Comparison of ENCODE assay signal across 11 mouse cellular contexts in the genomic region with DNA sequence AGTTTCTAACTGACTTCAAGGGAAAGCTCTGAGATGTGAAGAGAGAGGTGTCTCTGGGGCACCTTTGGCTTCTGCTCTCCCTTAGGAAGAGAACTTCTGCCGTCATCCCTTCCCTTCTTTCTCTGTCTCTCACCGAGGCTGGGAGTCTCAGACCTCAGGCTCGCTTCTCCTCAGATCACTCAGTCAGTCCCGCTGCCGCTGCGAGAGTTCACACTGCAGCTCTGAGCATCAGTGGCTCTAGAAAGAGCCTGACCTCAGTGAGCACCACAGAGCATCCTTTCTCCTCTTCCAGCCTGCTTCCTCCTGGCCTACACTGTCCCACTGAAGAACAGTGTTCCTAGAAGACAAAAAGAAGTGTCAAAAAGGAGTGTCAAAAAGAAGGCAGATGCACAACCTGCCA.
DNase-seq lines count a peak whose midpoint lies in the region; ATAC-seq lines count a peak whose summit lies in the region.
"Had no signal": no experiment of that assay in that cellular context is flagged by ENCODE, and none has a peak within 500 bp of the region (broad histone marks: within the 10 kb centered on the region; RNA-seq: fewer than 3 reads in every experiment).

No protein-coding gene starts in this region.

- DNase-seq in kidney, adult 9 months: no peak
- no peak for DNase-seq in left cerebral cortex, postnatal 25 days (ENCODE audit: low spot score in 2 of 2)
- no peak for DNase-seq in urinary bladder, adult 2 months (ENCODE audit: low spot score)
- DNase-seq in kidney, adult 18-20 months: no peak
- DNase-seq: adrenal gland, postnatal 10 days had no signal

- intact Hi-C loops in left cerebral cortex, postnatal 25 days (cut with DNase I): no loop called here

- H3K4me3 ChIP-seq in kidney, embryonic 16.5 days (ENCODE audit: low read length): no peak overlapping the region
- peak overlapping the region; percentile 13; the same call in 1 of the 2 replicates for H3K4me3 ChIP-seq in forebrain, embryonic 12.5 days (replicated peaks)
- no peak overlapping the region for H3K4me3 ChIP-seq in hindbrain, embryonic 16.5 days (ENCODE audit: low read length)
- H3K4me3 ChIP-seq in neural tube, embryonic 12.5 days: 0 out of 2 replicates have a peak overlapping the region, but pooled peaks have one; percentile 3
- H3K4me3 ChIP-seq: heart, adult 2 months had no signal

- peaks cover 14% of the 10 kb centered on the region; the same call in 1 of the 2 replicates for H3K4me1 ChIP-seq in kidney, embryonic 16.5 days (ENCODE audit: insufficient read depth, low read length)
- H3K4me1 ChIP-seq in forebrain, embryonic 12.5 days: peaks cover 47% of the 10 kb centered on the region
- peaks cover 19% of the 10 kb centered on the region for H3K4me1 ChIP-seq in hindbrain, embryonic 16.5 days (ENCODE audit: control insufficient read depth, insufficient read depth, low read depth, low read length)
- H3K4me1 ChIP-seq in neural tube, embryonic 12.5 days: peaks cover 27% of the 10 kb centered on the region

- no peak overlapping the region for H3K9ac ChIP-seq in kidney, embryonic 16.5 days (replicated peaks; ENCODE audit: low read length)
- H3K9ac ChIP-seq in forebrain, embryonic 12.5 days: peak overlapping the region; percentile 40
- H3K9ac ChIP-seq in hindbrain, embryonic 16.5 days (ENCODE audit: low read depth, low read length): no peak overlapping the region
- 0 out of 2 replicates have a peak overlapping the region, but pooled peaks have one; percentile 13 for H3K9ac ChIP-seq in neural tube, embryonic 12.5 days
- H3K9ac ChIP-seq: liver, embryonic 14.5 days had no signal

- no peak overlapping the region for H3K27ac ChIP-seq in kidney, embryonic 16.5 days (ENCODE audit: low read length)
- peak overlapping the region; percentile 94 for H3K27ac ChIP-seq in forebrain, embryonic 12.5 days
- H3K27ac ChIP-seq in hindbrain, embryonic 16.5 days (ENCODE audit: low read depth, low read length): no peak overlapping the region
- H3K27ac ChIP-seq in neural tube, embryonic 12.5 days: no peak overlapping the region
- H3K27ac ChIP-seq: heart, adult 2 months; liver, embryonic 14.5 days had no signal

- no peaks in the 10 kb centered on the region for H3K36me3 ChIP-seq in kidney, embryonic 16.5 days (ENCODE audit: insufficient read depth, low read length)
- no peaks in the 10 kb centered on the region for H3K36me3 ChIP-seq in forebrain, embryonic 12.5 days (replicated peaks)
- no peaks in the 10 kb centered on the region for H3K36me3 ChIP-seq in hindbrain, embryonic 16.5 days (ENCODE audit: control insufficient read depth, insufficient read depth, low read length)
- H3K36me3 ChIP-seq in neural tube, embryonic 12.5 days: no peaks in the 10 kb centered on the region

- peak overlapping the region; percentile 35 for H3K4me2 ChIP-seq in kidney, embryonic 16.5 days (replicated peaks; ENCODE audit: low read depth, low read length)
- H3K4me2 ChIP-seq in forebrain, embryonic 12.5 days: peak overlapping the region; percentile 51
- H3K4me2 ChIP-seq in hindbrain, embryonic 16.5 days (ENCODE audit: low read length): peak overlapping the region; percentile 40
- peak overlapping the region; percentile 56 for H3K4me2 ChIP-seq in neural tube, embryonic 12.5 days (replicated peaks)

- peaks cover 12% of the 10 kb centered on the region for H3K27me3 ChIP-seq in kidney, embryonic 16.5 days (ENCODE audit: insufficient read depth, low read length)
- H3K27me3 ChIP-seq in forebrain, embryonic 12.5 days: peaks cover 16% of the 10 kb centered on the region; the same call in 1 of the 2 replicates
- H3K27me3 ChIP-seq in hindbrain, embryonic 16.5 days (replicated peaks; ENCODE audit: control insufficient read depth, insufficient read depth, low read length): no peaks in the 10 kb centered on the region
- H3K27me3 ChIP-seq in neural tube, embryonic 12.5 days (replicated peaks): peaks cover 5% of the 10 kb centered on the region; the same call in 1 of the 2 replicates

- no peaks in the 10 kb centered on the region for H3K9me3 ChIP-seq in kidney, embryonic 16.5 days (ENCODE audit: low read length)
- H3K9me3 ChIP-seq in forebrain, embryonic 12.5 days: no peaks in the 10 kb centered on the region
- H3K9me3 ChIP-seq in hindbrain, embryonic 16.5 days (ENCODE audit: control insufficient read depth, low read length): no peaks in the 10 kb centered on the region
- H3K9me3 ChIP-seq in neural tube, embryonic 12.5 days: no peaks in the 10 kb centered on the region

- WGBS in kidney, embryonic 16.5 days: 21% methylated on average over 6 of the region's 6 CpGs
- WGBS in forebrain, embryonic 12.5 days: 0% methylated on average over 6 of the region's 6 CpGs
- 1% methylated on average over 6 of the region's 6 CpGs for WGBS in hindbrain, embryonic 16.5 days
- WGBS in neural tube, embryonic 12.5 days: 5% methylated on average over 6 of the region's 6 CpGs

- no peak for ATAC-seq in kidney, embryonic 16.5 days (ENCODE audit: low FRiP score, low TSS enrichment)
- peak; percentile 44 for ATAC-seq in forebrain, embryonic 12.5 days (ENCODE audit: low FRiP score)
- no peak for ATAC-seq in hindbrain, embryonic 16.5 days
- ATAC-seq in neural tube, embryonic 12.5 days (ENCODE audit: low FRiP score, low read depth): peak; percentile 56

Comparison
In these comparisons a context has a peak if more than half of its experiments do, and no peak if none do; other contexts are left out.
1. ATAC-seq: peak in forebrain, embryonic 12.5 days (single experiment) and neural tube, embryonic 12.5 days (single experiment); none in kidney, embryonic 16.5 days (single experiment) and hindbrain, embryonic 16.5 days (single experiment).
2. H3K4me3 ChIP-seq: peak in forebrain, embryonic 12.5 days (single experiment) and neural tube, embryonic 12.5 days (single experiment); none in kidney, embryonic 16.5 days (single experiment) and hindbrain, embryonic 16.5 days (single experiment).
3. H3K9ac ChIP-seq: peak in forebrain, embryonic 12.5 days (single experiment) and neural tube, embryonic 12.5 days (single experiment); none in kidney, embryonic 16.5 days (single experiment) and hindbrain, embryonic 16.5 days (single experiment).
4. Peak in every context shown above with its lines, with median percentiles within 50 percentile points of each other: H3K4me2 ChIP-seq.